Comparison of ENCODE assay signal across 24 mouse cellular contexts in genomic region chr5:92372605-92373004, GRCm38 (mm10). TPM values are rescaled to one million over a fixed set of nuclear protein-coding genes. Genes with fewer than 3 reads are reported as not detected.
DNase-seq lines count a peak whose midpoint lies in the region; ATAC-seq and TF ChIP-seq lines count a peak whose summit lies in the region.
"Had no signal": no experiment of that assay in that cellular context is flagged by ENCODE, and none has a peak within 500 bp of the region (broad histone marks: within the 10 kb centered on the region; RNA-seq: fewer than 3 reads in every experiment).

No protein-coding gene starts in this region.

- no peak for TF ChIP-seq CTCF in gastrocnemius, adult 2 months (IDR thresholded peaks at IDR 0.05)

- no peaks in the 10 kb centered on the region for H3K27me3 ChIP-seq in midbrain, embryonic 11.5 days (ENCODE audit: control insufficient read depth, insufficient read depth, low read length)
- no peaks in the 10 kb centered on the region for H3K27me3 ChIP-seq in midbrain, embryonic 13.5 days
- H3K27me3 ChIP-seq: embryonic facial prominence, embryonic 12.5 days had no signal

- 68% methylated on average over 2 of the region's 2 CpGs for WGBS in midbrain, embryonic 11.5 days
- WGBS in midbrain, embryonic 13.5 days = 82% methylated on average over 2 of the region's 2 CpGs

- peaks cover 2% of the 10 kb centered on the region; the same call in 1 of the 2 replicates for H3K4me1 ChIP-seq in midbrain, embryonic 11.5 days (ENCODE audit: control insufficient read depth, insufficient read depth, low read length)
- H3K4me1 ChIP-seq in midbrain, embryonic 13.5 days (replicated peaks) = peaks cover 12% of the 10 kb centered on the region

- H3K9me3 ChIP-seq in midbrain, embryonic 11.5 days (ENCODE audit: control insufficient read depth, low read length) = no peaks in the 10 kb centered on the region
- no peaks in the 10 kb centered on the region for H3K9me3 ChIP-seq in midbrain, embryonic 13.5 days
- H3K9me3 ChIP-seq: embryonic facial prominence, embryonic 10.5 days; embryonic facial prominence, embryonic 12.5 days; forebrain, embryonic 10.5 days; forebrain, embryonic 12.5 days had no signal

- H3K36me3 ChIP-seq in midbrain, embryonic 11.5 days (ENCODE audit: control insufficient read depth, insufficient read depth, low read length) = no peaks in the 10 kb centered on the region
- no peaks in the 10 kb centered on the region for H3K36me3 ChIP-seq in midbrain, embryonic 13.5 days
- H3K36me3 ChIP-seq: embryonic facial prominence, embryonic 10.5 days; embryonic facial prominence, embryonic 12.5 days; forebrain, embryonic 10.5 days; forebrain, embryonic 12.5 days had no signal

- peak overlapping the region; percentile 29 for H3K27ac ChIP-seq in gastrocnemius, adult 2 months
- H3K27ac ChIP-seq in midbrain, embryonic 11.5 days (ENCODE audit: low read depth, low read length) = no peak overlapping the region
- H3K27ac ChIP-seq in midbrain, embryonic 13.5 days = no peak overlapping the region
- H3K27ac ChIP-seq: embryonic facial prominence, embryonic 10.5 days; embryonic facial prominence, embryonic 12.5 days; forebrain, embryonic 10.5 days; forebrain, embryonic 12.5 days had no signal

- H3K4me2 ChIP-seq in midbrain, embryonic 11.5 days = no peak overlapping the region
- no peak overlapping the region for H3K4me2 ChIP-seq in midbrain, embryonic 13.5 days (replicated peaks)
- H3K4me2 ChIP-seq: embryonic facial prominence, embryonic 12.5 days; forebrain, embryonic 12.5 days had no signal

- no peak overlapping the region for H3K9ac ChIP-seq in midbrain, embryonic 11.5 days (ENCODE audit: low read length)
- no peak overlapping the region for H3K9ac ChIP-seq in midbrain, embryonic 13.5 days (replicated peaks)
- H3K9ac ChIP-seq: embryonic facial prominence, embryonic 12.5 days; forebrain, embryonic 12.5 days had no signal

- intact Hi-C loops in gastrocnemius, adult 2 months (cut with DNase I) = no loop called here

- no peak for ATAC-seq in midbrain, embryonic 11.5 days (ENCODE audit: low FRiP score)
- ATAC-seq in midbrain, embryonic 13.5 days = no peak
- ATAC-seq: forebrain, embryonic 14.5 days; forebrain, embryonic 16.5 days had no signal

- DNase-seq in gastrocnemius, adult 2 months = no peak
- no peak for DNase-seq in gastrocnemius, postnatal 4 days (ENCODE audit: low spot score in 2 of 2)
- peak; percentile 65 for DNase-seq in midbrain, embryonic 11.5 days (ENCODE audit: low spot score, missing footprints)
- peak; percentile 31 for DNase-seq in NIH3T3 (ENCODE audit: low read depth)
- DNase-seq in cerebellum, adult 9-10 months = no peak
- DNase-seq: adrenal gland, adult 2 months; adrenal gland, postnatal 10 days; adrenal gland, postnatal 25 days; cerebellum, adult 11 months; cerebellum, adult 18-20 months; cerebellum, adult 8-10 months; cerebellum, postnatal 10 days; cerebellum, postnatal 25 days had no signal

- H3K4me3 ChIP-seq in gastrocnemius, adult 2 months = no peak overlapping the region; the same call in 1 of the 2 replicates
- no peak overlapping the region for H3K4me3 ChIP-seq in midbrain, embryonic 11.5 days (ENCODE audit: low read depth, low read length)
- H3K4me3 ChIP-seq in midbrain, embryonic 13.5 days (replicated peaks) = no peak overlapping the region
- H3K4me3 ChIP-seq: embryonic facial prominence, embryonic 10.5 days; embryonic facial prominence, embryonic 12.5 days; forebrain, embryonic 10.5 days; forebrain, embryonic 12.5 days had no signal

RNA-seq across cellular contexts. Expression of gene Cxcl10, which starts 23.9 kb away (rescaled TPM):
- not detected for total RNA-seq in gastrocnemius, adult 2 months (2021)
- total RNA-seq in gastrocnemius, postnatal 4 days (2021) = 1 to 10 TPM in 1 of 2 experiments, under 1 TPM in 1; 0.76 to 1.0 TPM
- polyA plus RNA-seq in midbrain, embryonic 11.5 days (2014; fragmentation: Nextera tagmentation; extraction: Ambion mirVana) = 0.33 and 0.54 TPM in 2 replicates
- 0.28 and 0.31 TPM in 2 replicates for polyA plus RNA-seq in midbrain, embryonic 13.5 days (2015; fragmentation: Nextera tagmentation; extraction: Ambion mirVana)
- total RNA-seq: MEL had no signal
- polyA plus RNA-seq: forebrain, embryonic 10.5 days; forebrain, embryonic 16.5 days had no signal

RNA-seq across cellular contexts. Expression of gene Art3, which starts 41.0 kb away (rescaled TPM):
- 100 to 1,000 TPM; 394 to 399 TPM for total RNA-seq in gastrocnemius, adult 2 months (2021)
- total RNA-seq in gastrocnemius, postnatal 4 days (2021) = 100 to 1,000 TPM; 257 to 310 TPM
- 0.78 and 2.5 TPM in 2 replicates for polyA plus RNA-seq in midbrain, embryonic 11.5 days (2014; fragmentation: Nextera tagmentation; extraction: Ambion mirVana)
- 2.9 and 5.6 TPM in 2 replicates for polyA plus RNA-seq in midbrain, embryonic 13.5 days (2015; fragmentation: Nextera tagmentation; extraction: Ambion mirVana)
- total RNA-seq: MEL had no signal

RNA-seq across cellular contexts. Expression of gene Cxcl9, which starts 44.7 kb away (rescaled TPM):
- total RNA-seq in gastrocnemius, adult 2 months (2021) = under 1 TPM; 0.10 to 0.45 TPM
- 1 to 10 TPM; 5.0 to 8.4 TPM for total RNA-seq in gastrocnemius, postnatal 4 days (2021)
- polyA plus RNA-seq in midbrain, embryonic 11.5 days (2014; fragmentation: Nextera tagmentation; extraction: Ambion mirVana) = not detected in 2 replicates
- not detected in 2 replicates for polyA plus RNA-seq in midbrain, embryonic 13.5 days (2015; fragmentation: Nextera tagmentation; extraction: Ambion mirVana)
- total RNA-seq: ES-E14, MEL had no signal
- polyA plus RNA-seq: C2C12; cortical plate, adult 2 months; embryonic facial prominence, embryonic 10.5 days; embryonic facial prominence, embryonic 12.5 days; forebrain, embryonic 10.5 days; forebrain, embryonic 12.5 days; forebrain, embryonic 14.5 days; forebrain, embryonic 16.5 days had no signal

Comparison
In these comparisons a context has a peak if more than half of its experiments do, and no peak if none do; other contexts are left out.
1. RNA of gene Cxcl9, which starts 44.7 kb away (total RNA-seq): 5.0 to 8.4 TPM in gastrocnemius, postnatal 4 days; 0.10 to 0.45 TPM in gastrocnemius, adult 2 months; every median in the first group is over 4 times any median in the second.
2. DNase-seq: peak in midbrain, embryonic 11.5 days (single experiment) and NIH3T3 (single experiment); none in gastrocnemius, adult 2 months (single experiment), gastrocnemius, postnatal 4 days (0 of 2) and cerebellum, adult 9-10 months (single experiment).